Mouse (Mus musculus) lung, adult 2 months (tissue): Measurements from ENCODE around the gene Gmpr.

Source experiments
- CTCF ChIP-seq: fragments of 200-500 bp; IDR thresholded peaks from 2 replicates; pipeline ENCODE4 v1.5.1; 2011; ENCODE audit warnings: mild to moderate bottlenecking, low read length, control low read depth; ENCODE audit not compliant: insufficient read depth
- POLR2A ChIP-seq: fragments of 200-500 bp; IDR thresholded peaks from 2 replicates; pipeline ENCODE4 v1.6.1; 2011; ENCODE audit warnings: low read depth, mild to moderate bottlenecking, control low read depth, low read length, borderline replicate concordance; ENCODE audit errors: extremely low read depth

GRCm38 (mm10) chr13:45538091-45538490 lies 30.8 kb downstream of the Gmpr start:
- no peak for TF ChIP-seq CTCF
- TF ChIP-seq POLR2A = no peak
